In genomic region chr12:59060993-59061595, GRCm38 (mm10) we compare ENCODE assay signal across 8 mouse cellular contexts. TPM values are rescaled to one million over a fixed set of nuclear protein-coding genes. Genes with fewer than 3 reads are reported as not detected.
DNase-seq lines count a peak whose midpoint lies in the region; ATAC-seq and TF ChIP-seq lines count a peak whose summit lies in the region.

Gene Trappc6b (minus strand): TSS chr12:59061472.

- ATAC-seq in forebrain, embryonic 11.5 days (replicated peaks; ENCODE audit: low FRiP score): peak; percentile 98
- peak; percentile 96 for ATAC-seq in heart, embryonic 15.5 days (replicated peaks; ENCODE audit: insufficient number of reproducible peaks, insufficient read depth, low FRiP score, low read depth)
- peak; percentile 93 for ATAC-seq in liver, embryonic 14.5 days (ENCODE audit: insufficient read depth)
- peak; percentile 96 for ATAC-seq in stomach, embryonic 15.5 days (ENCODE audit: insufficient read depth, low FRiP score, low read depth)

- H3K27ac ChIP-seq in forebrain, embryonic 11.5 days (ENCODE audit: low read depth, low read length): peak within 1 kb of the TSS; percentile 73; the same call in 1 of the 2 replicates
- H3K27ac ChIP-seq in heart, embryonic 15.5 days: peak within 1 kb of the TSS; percentile 92
- H3K27ac ChIP-seq in liver, embryonic 14.5 days: peak within 1 kb of the TSS; percentile 81
- peak within 1 kb of the TSS; percentile 92 for H3K27ac ChIP-seq in stomach, embryonic 15.5 days

- no peak for TF ChIP-seq CTCF in E14TG2a.4 (conservative IDR thresholded peaks at IDR 0.05; ENCODE audit: low read length)
- TF ChIP-seq CTCF in liver, embryonic 14.5 days (IDR thresholded peaks at IDR 0.05; ENCODE audit: low read depth): peak; percentile 53

- H3K9ac ChIP-seq in forebrain, embryonic 11.5 days (ENCODE audit: low read length): peak within 1 kb of the TSS; percentile 83
- H3K9ac ChIP-seq in heart, embryonic 15.5 days: peak within 1 kb of the TSS; percentile 88
- H3K9ac ChIP-seq in liver, embryonic 14.5 days (replicated peaks): peak within 1 kb of the TSS; percentile 96
- peak within 1 kb of the TSS; percentile 71 for H3K9ac ChIP-seq in stomach, embryonic 15.5 days

- no peaks in the 10 kb centered on the region for H3K27me3 ChIP-seq in E14TG2a.4 (ENCODE audit: insufficient read depth, low read length)
- no peaks in the 10 kb centered on the region for H3K27me3 ChIP-seq in forebrain, embryonic 11.5 days (ENCODE audit: control insufficient read depth, insufficient read depth, low read length)
- no peaks in the 10 kb centered on the region for H3K27me3 ChIP-seq in heart, embryonic 15.5 days
- no peaks in the 10 kb centered on the region for H3K27me3 ChIP-seq in liver, embryonic 14.5 days (ENCODE audit: control insufficient read depth, insufficient read depth, low read length)
- H3K27me3 ChIP-seq in stomach, embryonic 15.5 days (replicated peaks): no peaks in the 10 kb centered on the region

- under 1% methylated on average over 49 of the region's 49 CpGs for WGBS in forebrain, embryonic 11.5 days
- under 1% methylated on average over 49 of the region's 49 CpGs for WGBS in heart, embryonic 15.5 days
- WGBS in liver, embryonic 14.5 days (ENCODE audit: insufficient replicate concordance): under 1% methylated on average over 49 of the region's 49 CpGs
- WGBS in stomach, embryonic 15.5 days: under 1% methylated on average over 49 of the region's 49 CpGs

- H3K9me3 ChIP-seq in E14TG2a.4 (ENCODE audit: low read length): no peaks in the 10 kb centered on the region
- no peaks in the 10 kb centered on the region for H3K9me3 ChIP-seq in forebrain, embryonic 11.5 days (ENCODE audit: control insufficient read depth, low read length)
- H3K9me3 ChIP-seq in heart, embryonic 15.5 days (replicated peaks): no peaks in the 10 kb centered on the region
- H3K9me3 ChIP-seq in liver, embryonic 14.5 days (ENCODE audit: control insufficient read depth, low read length): no peaks in the 10 kb centered on the region
- no peaks in the 10 kb centered on the region for H3K9me3 ChIP-seq in stomach, embryonic 15.5 days

- TF ChIP-seq EP300 in liver, embryonic 14.5 days (IDR thresholded peaks at IDR 0.05; ENCODE audit: low read depth): no peak

- H3K36me3 ChIP-seq in E14TG2a.4 (ENCODE audit: insufficient read depth, low read length): peaks cover 29% of the 10 kb centered on the region
- no peaks in the 10 kb centered on the region for H3K36me3 ChIP-seq in forebrain, embryonic 11.5 days (ENCODE audit: control insufficient read depth, insufficient read depth, low read length)
- peaks cover 16% of the 10 kb centered on the region for H3K36me3 ChIP-seq in heart, embryonic 15.5 days
- peaks cover 13% of the 10 kb centered on the region; the same call in 1 of the 2 replicates for H3K36me3 ChIP-seq in liver, embryonic 14.5 days (replicated peaks; ENCODE audit: control insufficient read depth, insufficient read depth, low read depth)
- H3K36me3 ChIP-seq in stomach, embryonic 15.5 days: no peaks in the 10 kb centered on the region

- H3K4me2 ChIP-seq in forebrain, embryonic 11.5 days (ENCODE audit: low read depth, low read length, severe bottlenecking): peak within 1 kb of the TSS; percentile 80
- H3K4me2 ChIP-seq in heart, embryonic 15.5 days: peak within 1 kb of the TSS; percentile 63
- peak within 1 kb of the TSS; percentile 96 for H3K4me2 ChIP-seq in liver, embryonic 14.5 days (ENCODE audit: low read depth)
- H3K4me2 ChIP-seq in stomach, embryonic 15.5 days: peak within 1 kb of the TSS; percentile 68

- peak within 1 kb of the TSS; percentile 91 for H3K4me3 ChIP-seq in E14TG2a.4 (replicated peaks; ENCODE audit: low read length)
- H3K4me3 ChIP-seq in forebrain, embryonic 11.5 days (ENCODE audit: low read depth, low read length): peak within 1 kb of the TSS; percentile 80
- H3K4me3 ChIP-seq in heart, embryonic 15.5 days: peak within 1 kb of the TSS; percentile 82
- H3K4me3 ChIP-seq in liver, embryonic 14.5 days (ENCODE audit: insufficient read depth in 1 of 2, low read depth in 2 of 2, low read length in 2 of 2): peak within 1 kb of the TSS; percentile 74 to 83
- peak within 1 kb of the TSS; percentile 77 for H3K4me3 ChIP-seq in stomach, embryonic 15.5 days (replicated peaks)

- DNase-seq in c-Kit-positive CD71-positive TER-119-negative erythroid progenitor cells, embryonic 14.5 days (ENCODE audit: low read depth): peak; percentile 52
- peak; percentile 88 for DNase-seq in forebrain, embryonic 11.5 days (ENCODE audit: low spot score)
- DNase-seq in kidney, postnatal 25 days: peak; percentile 81 to 91
- DNase-seq in liver, embryonic 14.5 days (ENCODE audit: low read depth in 3 of 3, low spot score in 3 of 3): peak in 2 of 3 experiments; percentile 52 to 60
- peak; percentile 88 for DNase-seq in neural tube, embryonic 10.5 days (ENCODE audit: extremely low spot score, low spot score)

- H3K4me1 ChIP-seq in E14TG2a.4 (replicated peaks; ENCODE audit: low read depth, low read length): peaks cover 35% of the 10 kb centered on the region
- peaks cover 3% of the 10 kb centered on the region; the same call in 1 of the 2 replicates for H3K4me1 ChIP-seq in forebrain, embryonic 11.5 days (replicated peaks; ENCODE audit: control insufficient read depth, insufficient read depth, low read length)
- peaks cover 17% of the 10 kb centered on the region for H3K4me1 ChIP-seq in heart, embryonic 15.5 days (replicated peaks)
- H3K4me1 ChIP-seq in liver, embryonic 14.5 days (replicated peaks; ENCODE audit: control insufficient read depth in 2 of 2, insufficient read depth in 2 of 2, low read length in 1 of 2): peaks cover 15 to 18% of the 10 kb centered on the region in 2 experiments
- H3K4me1 ChIP-seq in stomach, embryonic 15.5 days: peaks cover 10% of the 10 kb centered on the region

RNA-seq across cellular contexts. Expression of gene Trappc6b, which starts in this region (rescaled TPM):
- polyA plus RNA-seq in forebrain, embryonic 11.5 days (2014; fragmentation: Nextera tagmentation; extraction: Ambion mirVana): 64.6 and 69.1 TPM in 2 replicates
- polyA plus RNA-seq in heart, embryonic 15.5 days (2015; fragmentation: Nextera tagmentation; extraction: Ambion mirVana): 83.2 and 85.5 TPM in 2 replicates
- polyA plus RNA-seq in liver, embryonic 14.5 days (2012; rRNA removed): 26.8 and 36.4 TPM in 2 replicates
- polyA plus RNA-seq in liver, embryonic 14.5 days (2014; fragmentation: Nextera tagmentation; extraction: Ambion mirVana): 32.3 and 34.3 TPM in 2 replicates
- polyA plus RNA-seq in stomach, embryonic 15.5 days (2015; fragmentation: Nextera tagmentation; extraction: Ambion mirVana): 91.5 and 92.2 TPM in 2 replicates

Comparison
In these comparisons a context has a peak if more than half of its experiments do, and no peak if none do; other contexts are left out.
1. Peak in every context shown above with its lines: DNase-seq, ATAC-seq, H3K4me3 ChIP-seq and H3K27ac ChIP-seq.